Mouse (Mus musculus) stomach, adult 2 months (tissue): ENCODE results near the gene Tcerg1l. TPM values are rescaled to one million over a fixed set of nuclear protein-coding genes. Genes with fewer than 3 reads are reported as not detected.

ENCODE experiments used
- polyA plus RNA-seq: library from polyadenylated mRNA; depleted of rRNA; stranded (reverse); fragments of >200 nt; gene quantifications from 2 replicates; pipeline ENCODE4 v1.2.3, GENCODE M21; 2012; rRNA removed

Tcerg1l gene
- not detected in 2 replicates for polyA plus RNA-seq

DNA sequence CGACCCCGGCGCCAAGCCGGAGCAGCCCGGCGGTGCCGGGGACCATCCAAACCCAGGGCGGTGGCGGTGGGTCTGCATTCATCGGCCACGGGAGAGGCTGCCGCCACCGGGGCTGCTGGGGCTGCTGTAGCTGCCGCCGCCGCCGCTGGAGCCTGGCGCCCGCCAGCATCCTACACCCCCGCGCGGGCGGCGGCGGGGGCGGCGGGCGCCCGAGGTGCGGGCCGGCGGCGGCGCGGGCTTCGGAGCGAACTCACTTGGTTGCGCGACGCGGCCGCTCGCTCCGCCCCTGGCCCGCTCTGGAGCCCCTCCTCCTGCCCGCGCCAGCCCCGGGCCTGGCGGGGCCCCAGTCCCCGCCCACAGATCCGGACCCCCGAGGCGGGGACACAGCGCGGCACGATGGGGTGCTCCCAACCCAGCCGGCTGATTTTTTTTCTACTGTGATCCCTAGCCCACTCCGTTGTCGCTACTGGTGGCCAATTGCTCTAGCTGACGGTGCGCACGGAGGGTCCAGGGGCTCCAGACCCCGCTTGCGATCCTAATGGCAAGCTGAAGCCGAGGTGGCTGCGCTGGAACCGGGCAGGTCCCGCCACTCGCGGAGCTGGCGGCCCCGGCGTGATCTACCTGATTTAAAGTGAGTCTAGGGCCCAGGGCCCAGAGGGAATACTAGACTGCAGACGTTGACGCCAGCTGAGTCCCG is at the start of gene Tcerg1l:
TSS of gene Tcerg1l (minus strand) at position 246 of the 697 bp plus-strand sequence.

